Mouse (Mus musculus) left cerebral cortex, adult 6 months (tissue): ENCODE results near the gene Rbm25. TPM values are rescaled to one million over a fixed set of nuclear protein-coding genes. Genes with fewer than 3 reads are reported as not detected.

Experiments
- long read RNA-seq, 2 experiments: library from polyadenylated mRNA; unstranded; transcript quantifications; one replicate each; pipeline ENCODE4 v2.0.0; 2019 to 2020
- polyA plus RNA-seq: library from polyadenylated mRNA; unstranded; fragments of <200 nt; fragmentation: Nextera tagmentation; gene quantifications from 2 replicates; pipeline ENCODE4 v1.2.3, GENCODE M21; 2021

Gene Rbm25
- 41.7 and 46.4 TPM in 2 replicates for polyA plus RNA-seq
- long read RNA-seq, experiment 1, partial matches to known transcripts: 43 of 56 reads
- long read RNA-seq, experiment 1, other reads (novel, unspliced or antisense): 13 of 56 reads
- long read RNA-seq, experiment 2, partial matches to known transcripts: 69 of 76 reads
- long read RNA-seq, experiment 2, other reads (novel, unspliced or antisense): 6 of 76 reads

GRCm38 (mm10) chr12:83630936-83631335, at the start of gene Rbm25:
Gene Rbm25 (plus strand): TSS chr12:83631236.

GRCm38 (mm10) chr12:83597025-83597501, 34.0 kb upstream of the Rbm25 start, which contains the start of gene Zfyve1:
Gene Zfyve1 (minus strand): TSS chr12:83597222.

GRCm38 (mm10) chr12:83687934-83688315, 56.9 kb downstream of the Rbm25 start, which contains the start of gene Psen1:
Gene Psen1 (plus strand): TSS chr12:83688152.

Other genes starting within 250 kb of the Rbm25 start
- 2.2 and 2.9 TPM in 2 replicates for gene Dpf3, start 143.5 kb upstream of the Rbm25 start, polyA plus RNA-seq
- 22.9 and 27.3 TPM in 2 replicates for gene Dcaf4, start 110.8 kb upstream of the Rbm25 start, polyA plus RNA-seq
- 7.2 and 13.0 TPM in 2 replicates for gene Zfyve1, start 34.0 kb upstream of the Rbm25 start, polyA plus RNA-seq
- 20.8 and 25.1 TPM in 2 replicates for gene Psen1, start 56.9 kb downstream of the Rbm25 start, polyA plus RNA-seq
- 0.13 and 0.28 TPM in 2 replicates for gene Papln, start 132.4 kb downstream of the Rbm25 start, polyA plus RNA-seq